Mouse (Mus musculus) erythroblast, embryonic 14.5 days (primary cell): ENCODE measurements around the gene Cux1. TPM values are rescaled to one million over a fixed set of nuclear protein-coding genes. Genes with fewer than 3 reads are reported as not detected.

Source experiments
- H3K27me3 ChIP-seq: 2 replicates; pipeline ENCODE4 v1.6.1; 2012; ENCODE audit warnings: inconsistent platforms; ENCODE audit not compliant: control insufficient read depth
- H3K36me3 ChIP-seq: 2 replicates; pipeline ENCODE4 v1.6.1; 2012; ENCODE audit warnings: mild to moderate bottlenecking, inconsistent platforms; ENCODE audit not compliant: control insufficient read depth
- H3K4me1 ChIP-seq: 2 replicates; pipeline ENCODE4 v1.6.1; 2012; ENCODE audit warnings: inconsistent platforms; ENCODE audit not compliant: control insufficient read depth
- H3K4me3 ChIP-seq: replicated peaks from 2 replicates; pipeline ENCODE3; 2012; ENCODE audit warnings: moderate library complexity, mild to moderate bottlenecking, inconsistent platforms
- H3K9me3 ChIP-seq: 2 replicates; pipeline ENCODE4 v1.6.1; 2012; ENCODE audit warnings: low read length, inconsistent platforms, mixed read lengths; ENCODE audit not compliant: control insufficient read depth
- GATA1 ChIP-seq: IDR thresholded peaks from 2 replicates; pipeline ENCODE4 v1.6.1; 2012; ENCODE audit warnings: low read length, inconsistent platforms, mixed read lengths
- TAL1 ChIP-seq: IDR thresholded peaks from 3 replicates; pipeline ENCODE4 v1.6.1; 2012; ENCODE audit warnings: low read length, inconsistent platforms, mixed read lengths
- polyA plus RNA-seq: library from polyadenylated mRNA; stranded (reverse); fragments of >175 nt; gene quantifications from 2 replicates; pipeline ENCODE4 v1.2.3, GENCODE M21; 2012

The Cux1 gene
- polyA plus RNA-seq, 1 experiment: 2.9 TPM

- TF ChIP-seq TAL1 (no peak), GATA1 (no peak)
- no peak overlapping the region for H3K4me3 ChIP-seq
- H3K4me1 ChIP-seq: peaks cover 28% of the 10 kb centered on the region
- peaks cover 81% of the 10 kb centered on the region for H3K27me3 ChIP-seq
- no peaks in the 10 kb centered on the region for H3K36me3 ChIP-seq
- no peaks in the 10 kb centered on the region for H3K9me3 ChIP-seq
These were observed 2.9 kb upstream of the Cux1 start for GRCm38 (mm10) chr5:136570171-136570570.

- TF ChIP-seq TAL1 (no peak), GATA1 (no peak)
- Histone ChIP-seq H3K36me3 (no peaks in the 10 kb centered on the region), H3K27me3 (peaks cover 78% of the 10 kb centered on the region), H3K9me3 (no peaks in the 10 kb centered on the region), H3K4me1 (peaks cover 37% of the 10 kb centered on the region), H3K4me3 (peak overlapping the region; percentile 91)
These were observed 1.5 kb upstream of the Cux1 start for GRCm38 (mm10) chr5:136568776-136569175.

GRCm38 (mm10) chr5:136568026-136568765, 906 bp upstream of the Cux1 start:
- H3K4me1 ChIP-seq: peaks cover 37% of the 10 kb centered on the region
- H3K36me3 ChIP-seq: no peaks in the 10 kb centered on the region
- H3K9me3 ChIP-seq: no peaks in the 10 kb centered on the region
- H3K4me3 ChIP-seq: peak overlapping the region; percentile 91
- TF ChIP-seq TAL1: no peak
- TF ChIP-seq GATA1: no peak
- peaks cover 74% of the 10 kb centered on the region for H3K27me3 ChIP-seq

- peaks cover 64% of the 10 kb centered on the region for H3K27me3 ChIP-seq
- peak overlapping the region; percentile 91 for H3K4me3 ChIP-seq
- no peak for TF ChIP-seq TAL1
- no peak for TF ChIP-seq GATA1
- H3K9me3 ChIP-seq: no peaks in the 10 kb centered on the region
- peaks cover 40% of the 10 kb centered on the region for H3K4me1 ChIP-seq
- H3K36me3 ChIP-seq: no peaks in the 10 kb centered on the region
These were observed 496 bp downstream of the Cux1 start for GRCm38 (mm10) chr5:136566812-136567175.

GRCm38 (mm10) chr5:136566001-136566811, 1.1 kb downstream of the Cux1 start:
- Histone ChIP-seq H3K4me3 (peak overlapping the region; percentile 91), H3K27me3 (peaks cover 59% of the 10 kb centered on the region)

GRCm38 (mm10) chr5:136565311-136565811, 1.9 kb downstream of the Cux1 start:
- Histone ChIP-seq H3K4me3 (peak overlapping the region; percentile 91), H3K4me1 (peaks cover 40% of the 10 kb centered on the region), H3K36me3 (no peaks in the 10 kb centered on the region), H3K27me3 (peaks cover 50% of the 10 kb centered on the region), H3K9me3 (no peaks in the 10 kb centered on the region)
- TF ChIP-seq GATA1 (no peak), TAL1 (no peak)

More at GRCm38 (mm10) chr5:136566001-136566811, 1.1 kb downstream of the Cux1 start:
- Histone ChIP-seq H3K9me3 (no peaks in the 10 kb centered on the region), H3K36me3 (no peaks in the 10 kb centered on the region), H3K4me1 (peaks cover 40% of the 10 kb centered on the region)
- TF ChIP-seq GATA1 (no peak), TAL1 (no peak)

- Histone ChIP-seq H3K4me3 (peak overlapping the region; percentile 91), H3K36me3 (no peaks in the 10 kb centered on the region), H3K9me3 (no peaks in the 10 kb centered on the region), H3K27me3 (peaks cover 44% of the 10 kb centered on the region), H3K4me1 (peaks cover 40% of the 10 kb centered on the region)
- TF ChIP-seq TAL1: no peak
- TF ChIP-seq GATA1: no peak
These were observed 2.5 kb downstream of the Cux1 start for GRCm38 (mm10) chr5:136564613-136565299.

GRCm38 (mm10) chr5:136563996-136564395, 3.3 kb downstream of the Cux1 start:
- Histone ChIP-seq H3K27me3 (peaks cover 36% of the 10 kb centered on the region), H3K36me3 (no peaks in the 10 kb centered on the region), H3K4me3 (no peak overlapping the region), H3K9me3 (no peaks in the 10 kb centered on the region), H3K4me1 (peaks cover 39% of the 10 kb centered on the region)
- TF ChIP-seq TAL1 (no peak), GATA1 (no peak)

- peaks cover 28% of the 10 kb centered on the region for H3K27me3 ChIP-seq
- no peak overlapping the region for H3K4me3 ChIP-seq
These were observed 4.2 kb downstream of the Cux1 start for GRCm38 (mm10) chr5:136563104-136563503.

More at GRCm38 (mm10) chr5:136563104-136563503, 4.2 kb downstream of the Cux1 start:
- TF ChIP-seq TAL1: no peak
- TF ChIP-seq GATA1: no peak
- peaks cover 32% of the 10 kb centered on the region for H3K4me1 ChIP-seq
- H3K36me3 ChIP-seq: no peaks in the 10 kb centered on the region
- no peaks in the 10 kb centered on the region for H3K9me3 ChIP-seq
